Mouse (Mus musculus) embryonic facial prominence, embryonic 10.5 days (tissue): ENCODE results near the gene Masp1. TPM values are rescaled to one million over a fixed set of nuclear protein-coding genes. Genes with fewer than 3 reads are reported as not detected.

Experiments used
- DNase-seq: peaks from one replicate; pipeline ENCODE4 v3.0.0-alpha.2; 2017; ENCODE audit warnings: low spot score
- H3K27ac ChIP-seq: fragments of 300-500 bp; sonication (generic); replicated peaks from 2 replicates; pipeline ENCODE4 v1.5.1; 2016; ENCODE audit warnings: mild to moderate bottlenecking
- H3K27me3 ChIP-seq: fragments of 300-500 bp; sonication (generic); replicated peaks from 2 replicates; pipeline ENCODE4 v1.6.1; 2016; ENCODE audit warnings: low read depth, mild to moderate bottlenecking; ENCODE audit not compliant: poor library complexity, severe bottlenecking
- H3K36me3 ChIP-seq: fragments of 300-500 bp; sonication (generic); replicated peaks from 2 replicates; pipeline ENCODE4 v1.6.1; 2016; ENCODE audit warnings: mild to moderate bottlenecking, moderate library complexity
- H3K4me1 ChIP-seq: fragments of 300-500 bp; sonication (generic); 2 replicates; pipeline ENCODE4 v1.6.1; 2016
- H3K4me3 ChIP-seq: fragments of 300-500 bp; sonication (generic); 2 replicates; pipeline ENCODE4 v1.5.1; 2016; ENCODE audit warnings: mild to moderate bottlenecking, moderate library complexity
- H3K9me3 ChIP-seq: fragments of 300-500 bp; sonication (generic); 2 replicates; pipeline ENCODE4 v1.6.1; 2016; ENCODE audit warnings: mild to moderate bottlenecking
- WGBS: fragments of 180-500 bp; shearing (Covaris S2); methylation state at CpG from one replicate; pipeline ENCODE4 v1.1.7; 2016; 5-methylcytosine and 5-hydroxymethylcytosine counted together
- polyA plus RNA-seq: library from polyadenylated mRNA; unstranded; fragments of >200 nt; fragmentation: Nextera tagmentation; extraction: Ambion mirVana; gene quantifications from 2 replicates; pipeline ENCODE4 v1.2.1, GENCODE M21; 2016

Masp1 gene
- polyA plus RNA-seq, 1 experiment from 2014 or later, result 4.5 TPM

DNA sequence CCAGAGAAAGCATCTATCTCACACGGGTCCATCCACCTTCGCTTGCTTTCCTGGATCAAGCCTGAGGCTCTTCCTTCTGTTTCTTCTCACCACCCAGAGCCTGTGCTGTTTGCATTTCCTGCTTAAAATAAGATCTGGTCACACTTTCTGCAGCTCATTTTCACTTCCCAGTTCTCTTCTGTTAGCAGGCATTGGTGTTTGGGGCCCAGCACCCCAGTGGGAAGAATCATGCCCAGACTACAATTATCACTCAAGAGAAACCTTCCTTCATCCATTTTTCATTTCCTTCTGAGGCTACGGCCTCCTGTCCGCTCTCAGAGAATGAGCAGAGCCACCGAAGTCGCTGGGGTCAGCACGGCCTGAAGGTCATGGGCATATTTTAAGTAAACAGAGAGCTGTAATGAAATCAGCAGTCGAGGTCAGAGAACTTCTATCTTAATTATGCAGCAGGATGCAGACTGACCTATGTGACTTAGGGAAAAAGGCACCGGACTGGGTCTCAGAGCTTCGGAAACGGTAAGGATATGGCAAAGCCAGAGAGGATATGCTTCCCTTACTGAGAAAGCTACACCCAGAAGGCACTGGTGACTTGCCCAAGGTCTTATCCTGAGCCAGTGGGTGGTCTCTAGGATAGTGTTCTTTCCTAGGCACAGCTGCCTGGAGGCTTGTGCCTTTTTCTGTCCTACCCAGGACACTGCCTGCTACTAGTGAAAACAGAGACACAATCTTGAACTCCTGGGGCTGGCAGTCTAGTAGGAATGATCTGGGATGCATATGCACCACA, 14.5 kb downstream of the Masp1 start:
- DNase-seq, result no peak
- no peaks in the 10 kb centered on the region for H3K36me3 ChIP-seq
- H3K27ac ChIP-seq, result no peak overlapping the region; the same call in 1 of the 2 replicates
- H3K27me3 ChIP-seq, result peaks cover 19% of the 10 kb centered on the region
- H3K4me3 ChIP-seq, result no peak overlapping the region
- 35% methylated on average over 11 of the region's 11 CpGs for WGBS
- peaks cover 25% of the 10 kb centered on the region for H3K4me1 ChIP-seq
- no peaks in the 10 kb centered on the region for H3K9me3 ChIP-seq

GRCm38 (mm10) chr16:23504320-23504744, 16.3 kb downstream of the Masp1 start:
- peaks cover 33% of the 10 kb centered on the region for H3K27me3 ChIP-seq
- no peak for DNase-seq

GRCm38 (mm10) chr16:23503351-23503750, 17.3 kb downstream of the Masp1 start:
- peaks cover 32% of the 10 kb centered on the region for H3K4me1 ChIP-seq
- no peaks in the 10 kb centered on the region for H3K36me3 ChIP-seq
- peaks cover 35% of the 10 kb centered on the region for H3K27me3 ChIP-seq
- 72% methylated on average over 4 of the region's 4 CpGs for WGBS
- no peaks in the 10 kb centered on the region for H3K9me3 ChIP-seq
- no peak overlapping the region for H3K27ac ChIP-seq
- H3K4me3 ChIP-seq, result no peak overlapping the region
- no peak for DNase-seq

More at GRCm38 (mm10) chr16:23504320-23504744, 16.3 kb downstream of the Masp1 start:
- H3K9me3 ChIP-seq, result no peaks in the 10 kb centered on the region
- H3K36me3 ChIP-seq, result no peaks in the 10 kb centered on the region
- H3K4me3 ChIP-seq, result no peak overlapping the region
- H3K4me1 ChIP-seq, result peaks cover 25% of the 10 kb centered on the region
- H3K27ac ChIP-seq, result peak overlapping the region; percentile 65; the same call in 1 of the 2 replicates
- 21% methylated on average over 3 of the region's 3 CpGs for WGBS

DNA sequence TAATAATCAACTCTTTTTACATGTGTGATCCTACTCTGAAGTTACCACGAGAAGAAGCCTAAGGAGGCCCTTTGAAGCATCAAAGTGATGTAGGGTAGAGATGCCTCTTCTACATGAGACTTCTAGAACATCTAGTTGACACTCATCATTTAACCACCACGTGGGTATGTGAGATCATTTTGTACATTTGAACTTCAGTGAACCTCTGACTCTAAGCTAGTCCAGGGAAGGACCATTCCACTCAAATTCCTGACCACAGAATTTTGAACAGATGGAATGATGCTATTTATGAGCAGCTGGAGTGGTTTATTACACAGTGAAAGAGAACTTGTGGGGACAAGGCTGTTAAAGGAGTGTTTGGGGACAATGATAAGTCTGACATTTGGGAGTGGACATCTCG, 18.1 kb downstream of the Masp1 start:
- Histone ChIP-seq H3K4me1 (peaks cover 41% of the 10 kb centered on the region), H3K36me3 (no peaks in the 10 kb centered on the region), H3K4me3 (no peak overlapping the region), H3K9me3 (no peaks in the 10 kb centered on the region), H3K27me3 (peaks cover 35% of the 10 kb centered on the region), H3K27ac (no peak overlapping the region)
- no peak for DNase-seq
- WGBS, result 81% methylated on average over 3 of the region's 3 CpGs

DNA sequence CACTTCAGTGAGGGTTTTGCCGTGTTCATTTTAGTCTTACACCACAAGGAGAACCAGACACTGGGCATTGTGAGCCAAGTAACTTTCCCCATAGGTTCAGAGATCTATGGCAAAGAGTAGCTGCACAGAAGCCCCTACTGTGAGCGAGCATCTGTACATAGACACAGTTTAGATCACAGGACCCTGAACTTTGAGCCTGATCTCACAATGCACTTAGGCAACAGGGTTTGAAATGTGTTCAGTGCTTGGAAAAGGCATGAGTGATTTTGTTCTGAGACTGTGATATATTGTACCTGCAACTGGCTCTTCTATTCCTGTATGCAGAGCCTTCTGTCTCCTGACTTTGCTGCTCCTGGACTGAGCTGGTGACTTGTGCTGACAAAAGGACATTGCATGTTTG, 19.3 kb downstream of the Masp1 start:
- H3K36me3 ChIP-seq, result no peaks in the 10 kb centered on the region
- H3K27ac ChIP-seq, result no peak overlapping the region
- H3K4me1 ChIP-seq, result peaks cover 49% of the 10 kb centered on the region
- DNase-seq, result no peak
- WGBS, result 92% methylated on average over 2 of the region's 2 CpGs
- no peaks in the 10 kb centered on the region for H3K9me3 ChIP-seq
- H3K27me3 ChIP-seq, result peaks cover 38% of the 10 kb centered on the region
- no peak overlapping the region for H3K4me3 ChIP-seq

DNA sequence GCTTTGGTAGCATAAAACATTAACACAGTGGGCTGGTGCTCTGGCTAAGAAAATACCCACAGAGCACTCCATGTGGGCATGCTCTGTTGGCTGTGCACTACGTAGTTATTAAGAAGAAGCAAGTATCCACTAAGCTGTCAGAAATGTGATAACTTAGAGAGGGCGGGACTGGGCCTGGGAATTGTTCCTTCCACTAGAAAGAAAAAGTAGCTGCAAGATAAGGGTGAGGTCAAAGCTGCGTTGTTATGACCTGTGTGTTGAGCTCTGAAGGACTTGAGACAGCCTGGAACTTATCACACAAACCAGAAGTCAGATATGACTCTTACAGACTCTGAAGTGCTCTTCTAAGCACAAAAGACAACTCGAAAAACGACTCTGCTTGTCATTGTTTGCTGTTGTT, 20.1 kb downstream of the Masp1 start:
- Histone ChIP-seq H3K36me3 (no peaks in the 10 kb centered on the region), H3K4me1 (peaks cover 42% of the 10 kb centered on the region), H3K9me3 (no peaks in the 10 kb centered on the region), H3K27me3 (peaks cover 43% of the 10 kb centered on the region), H3K27ac (no peak overlapping the region), H3K4me3 (no peak overlapping the region)
- DNase-seq, result no peak
- 86% methylated on average over 5 of the region's 5 CpGs for WGBS

DNA sequence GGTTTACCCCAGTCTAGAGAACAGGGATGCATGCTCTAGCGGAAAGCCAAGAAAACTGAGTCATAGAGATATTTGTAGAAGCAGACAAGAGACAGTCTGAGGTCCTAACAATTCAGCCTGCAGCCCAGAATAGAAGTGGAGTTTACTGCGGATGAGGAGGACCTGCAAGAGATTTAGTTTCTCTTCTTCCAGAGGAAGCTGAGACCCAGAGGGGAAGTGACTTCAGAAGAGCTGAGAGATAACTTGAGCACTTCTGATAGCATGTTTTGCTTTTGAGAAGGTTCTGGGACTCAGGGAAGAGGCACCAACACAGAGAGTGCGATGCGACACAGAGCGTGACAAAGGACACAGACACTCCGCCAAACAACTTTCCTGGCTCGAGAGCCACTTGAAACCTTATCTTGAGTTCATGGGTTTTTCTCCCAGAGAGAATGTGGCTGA, 21.9 kb downstream of the Masp1 start:
- WGBS, result 67% methylated on average over 7 of the region's 7 CpGs
- Histone ChIP-seq H3K36me3 (no peaks in the 10 kb centered on the region), H3K27ac (no peak overlapping the region), H3K4me1 (peaks cover 27% of the 10 kb centered on the region), H3K27me3 (peaks cover 38% of the 10 kb centered on the region), H3K4me3 (no peak overlapping the region), H3K9me3 (no peaks in the 10 kb centered on the region)
- DNase-seq, result no peak

GRCm38 (mm10) chr16:23497881-23498280, 22.7 kb downstream of the Masp1 start:
- peaks cover 27% of the 10 kb centered on the region for H3K4me1 ChIP-seq
- WGBS, result 68% methylated on average over 1 of the region's 1 CpGs
- no peak overlapping the region for H3K4me3 ChIP-seq
- peaks cover 45% of the 10 kb centered on the region for H3K27me3 ChIP-seq
- DNase-seq, result no peak
- no peak overlapping the region for H3K27ac ChIP-seq
- H3K9me3 ChIP-seq, result no peaks in the 10 kb centered on the region
- no peaks in the 10 kb centered on the region for H3K36me3 ChIP-seq

- Histone ChIP-seq H3K27me3 (peaks cover 45% of the 10 kb centered on the region), H3K4me1 (peaks cover 31% of the 10 kb centered on the region), H3K9me3 (no peaks in the 10 kb centered on the region), H3K27ac (no peak overlapping the region), H3K36me3 (no peaks in the 10 kb centered on the region), H3K4me3 (no peak overlapping the region)
- WGBS, result 7% methylated on average over 3 of the region's 3 CpGs
- DNase-seq, result no peak
Measured at GRCm38 (mm10) chr16:23497440-23497839, 23.2 kb downstream of the Masp1 start.

GRCm38 (mm10) chr16:23496245-23496924, 24.2 kb downstream of the Masp1 start:
- 55% methylated on average over 8 of the region's 8 CpGs for WGBS
- no peaks in the 10 kb centered on the region for H3K9me3 ChIP-seq
- peaks cover 49% of the 10 kb centered on the region for H3K27me3 ChIP-seq
- peaks cover 33% of the 10 kb centered on the region for H3K4me1 ChIP-seq
- H3K27ac ChIP-seq, result no peak overlapping the region
- no peak for DNase-seq
- no peak overlapping the region for H3K4me3 ChIP-seq
- H3K36me3 ChIP-seq, result no peaks in the 10 kb centered on the region

DNA sequence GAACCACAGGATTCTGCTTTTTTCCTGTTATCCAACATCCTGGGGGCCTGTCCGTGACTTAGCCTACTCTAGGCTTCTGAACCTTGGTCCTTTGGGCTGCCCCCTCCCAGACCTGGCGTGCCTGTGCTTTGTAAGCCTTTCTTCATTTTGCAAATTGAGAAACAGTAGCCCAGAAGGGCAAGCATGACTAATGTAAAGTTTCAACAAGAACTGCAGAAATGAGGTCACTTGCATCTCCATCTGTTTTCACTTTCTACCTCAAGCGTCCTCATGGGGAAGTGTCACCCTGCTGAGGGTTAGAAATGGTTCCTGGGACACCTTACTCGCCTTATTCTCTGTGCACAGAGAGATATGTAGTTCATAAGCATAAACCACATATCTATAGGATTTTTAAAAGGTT, 27.8 kb downstream of the Masp1 start:
- no peak for DNase-seq
- no peak overlapping the region for H3K27ac ChIP-seq
- H3K27me3 ChIP-seq, result peaks cover 31% of the 10 kb centered on the region
- 64% methylated on average over 4 of the region's 4 CpGs for WGBS
- no peak overlapping the region for H3K4me3 ChIP-seq
- H3K4me1 ChIP-seq, result peaks cover 20% of the 10 kb centered on the region
- H3K36me3 ChIP-seq, result no peaks in the 10 kb centered on the region
- H3K9me3 ChIP-seq, result no peaks in the 10 kb centered on the region

- DNase-seq, result no peak
- H3K9me3 ChIP-seq, result no peaks in the 10 kb centered on the region
- no peaks in the 10 kb centered on the region for H3K4me1 ChIP-seq
- no peak overlapping the region for H3K4me3 ChIP-seq
- H3K36me3 ChIP-seq, result no peaks in the 10 kb centered on the region
- H3K27ac ChIP-seq, result no peak overlapping the region
- 87% methylated on average over 10 of the region's 10 CpGs for WGBS
- no peaks in the 10 kb centered on the region for H3K27me3 ChIP-seq
Measured at GRCm38 (mm10) chr16:23483292-23483691, 37.3 kb downstream of the Masp1 start.

DNA sequence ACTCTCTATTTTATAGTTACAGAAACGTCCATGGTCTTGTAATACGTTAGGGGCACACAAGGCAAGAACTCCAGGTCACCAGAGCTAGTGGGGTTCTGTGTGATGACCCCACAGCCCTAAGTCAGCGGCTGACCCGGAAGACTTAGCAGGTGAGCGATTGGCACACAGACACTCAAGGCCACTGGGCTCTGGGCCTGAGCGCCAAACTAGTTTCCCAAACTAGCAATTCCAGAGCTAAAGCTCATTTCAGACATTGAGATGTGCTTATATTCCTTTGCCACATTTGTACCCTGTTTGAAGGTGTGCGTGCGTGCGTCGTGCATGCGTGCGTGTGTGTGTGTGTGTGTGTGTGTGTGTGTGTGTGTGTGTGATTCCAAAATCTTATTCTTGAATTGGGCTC, 37.8 kb downstream of the Masp1 start:
- no peak overlapping the region for H3K27ac ChIP-seq
- H3K9me3 ChIP-seq, result no peaks in the 10 kb centered on the region
- no peaks in the 10 kb centered on the region for H3K4me1 ChIP-seq
- H3K27me3 ChIP-seq, result no peaks in the 10 kb centered on the region
- H3K36me3 ChIP-seq, result no peaks in the 10 kb centered on the region
- no peak for DNase-seq
- H3K4me3 ChIP-seq, result no peak overlapping the region
- WGBS, result 90% methylated on average over 12 of the region's 12 CpGs
